Mouse (Mus musculus): ENCODE results near the gene Traf3ip2.
A peak's percentile ranks its signal among the peaks of the same experiment; 100 is the strongest.

Gene Traf3ip2

GRCm38 (mm10) chr10:39683481-39683880 lies 70.7 kb downstream of the Traf3ip2 start:
- no peak for DNase-seq

GRCm38 (mm10) chr10:39686811-39687210 lies 74.1 kb downstream of the Traf3ip2 start:
- peak; percentile 14 for DNase-seq

- no peak for DNase-seq
These were observed 75.1 kb downstream of the Traf3ip2 start for GRCm38 (mm10) chr10:39687851-39688250.

- DNase-seq: no peak
These were observed 78.8 kb downstream of the Traf3ip2 start for GRCm38 (mm10) chr10:39691351-39692064.

- DNase-seq: no peak
These were observed 79.4 kb downstream of the Traf3ip2 start for GRCm38 (mm10) chr10:39692152-39692551.
